Mouse (Mus musculus) left cerebral cortex, adult 11 months (tissue): ENCODE measurements around the gene Fam196b.

ENCODE experiments used
- DNase-seq: peaks from one replicate; pipeline ENCODE4 v3.0.0; 2022; ENCODE audit warnings: low spot score

The Fam196b gene

GRCm38 (mm10) chr11:34332344-34333031 is 17.9 kb downstream of the Fam196b start:
- DNase-seq, result no peak

DNA sequence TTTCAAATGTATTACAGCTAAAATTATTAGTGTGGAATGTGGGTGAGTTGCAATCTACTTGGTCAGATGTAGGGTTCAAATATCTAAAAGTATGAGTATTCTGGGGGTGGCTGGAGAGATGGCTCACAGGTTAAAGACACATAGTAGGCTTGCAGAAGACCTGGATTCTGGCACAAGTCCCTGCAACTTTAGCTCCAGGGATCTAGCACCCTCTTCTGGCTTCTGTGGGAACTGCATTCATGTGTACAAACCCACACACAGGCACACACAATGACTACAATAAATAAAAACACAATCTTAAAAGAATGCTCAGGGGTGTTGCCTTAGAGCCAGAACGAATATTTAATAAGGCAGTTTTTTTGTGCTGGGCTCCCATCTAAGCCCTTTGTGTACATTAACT is 23.3 kb downstream of the Fam196b start:
- no peak for DNase-seq

DNA sequence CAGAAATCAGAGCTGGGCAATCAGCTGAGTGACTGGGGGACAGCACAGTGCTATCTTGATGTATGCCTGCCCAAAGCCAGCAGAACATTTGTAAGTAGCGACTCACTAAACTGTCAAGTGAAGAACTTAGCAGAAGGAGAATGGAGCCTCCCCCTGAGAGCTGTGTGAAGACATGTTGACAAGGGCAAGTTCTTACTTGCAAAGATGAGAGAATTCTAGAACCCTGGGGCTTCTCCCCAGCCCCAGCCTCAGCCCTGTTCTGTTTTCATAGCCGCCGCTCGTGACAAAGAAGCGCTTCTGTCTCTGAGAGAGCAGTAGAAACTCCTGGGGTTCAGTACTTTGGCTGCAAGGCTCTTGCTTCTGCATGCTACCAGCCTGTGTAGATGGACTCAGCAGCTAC is 25.1 kb downstream of the Fam196b start:
- DNase-seq, result no peak

DNA sequence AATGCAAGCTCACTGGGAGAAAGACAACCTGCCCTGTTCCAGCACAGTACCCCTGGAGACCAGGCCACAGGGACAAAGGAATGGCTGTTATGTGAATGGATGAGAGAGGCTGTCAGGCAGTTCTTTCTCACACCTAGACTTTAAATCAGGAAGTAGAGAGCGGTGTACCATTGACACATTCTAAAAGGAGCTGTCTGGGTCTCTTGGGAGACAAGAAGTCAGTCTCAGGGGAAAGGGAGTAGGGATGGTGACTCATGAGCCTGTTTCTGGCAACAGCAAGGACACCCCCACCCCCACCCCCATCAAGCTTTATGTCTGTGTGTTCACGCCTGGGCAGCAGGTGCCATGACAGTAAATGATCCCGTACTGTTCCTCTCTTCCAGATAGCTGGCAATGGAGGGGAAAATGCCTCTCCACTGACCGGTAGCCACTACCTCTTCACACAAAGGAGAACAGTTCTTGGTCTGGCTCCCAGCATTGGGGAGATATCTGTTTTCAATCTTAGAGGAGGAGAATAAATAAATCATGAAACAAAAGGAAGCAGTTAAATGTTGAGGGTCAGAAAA is 29.2 kb downstream of the Fam196b start:
- no peak for DNase-seq

- no peak for DNase-seq
These were observed 29.7 kb downstream of the Fam196b start for GRCm38 (mm10) chr11:34344310-34344709.

DNA sequence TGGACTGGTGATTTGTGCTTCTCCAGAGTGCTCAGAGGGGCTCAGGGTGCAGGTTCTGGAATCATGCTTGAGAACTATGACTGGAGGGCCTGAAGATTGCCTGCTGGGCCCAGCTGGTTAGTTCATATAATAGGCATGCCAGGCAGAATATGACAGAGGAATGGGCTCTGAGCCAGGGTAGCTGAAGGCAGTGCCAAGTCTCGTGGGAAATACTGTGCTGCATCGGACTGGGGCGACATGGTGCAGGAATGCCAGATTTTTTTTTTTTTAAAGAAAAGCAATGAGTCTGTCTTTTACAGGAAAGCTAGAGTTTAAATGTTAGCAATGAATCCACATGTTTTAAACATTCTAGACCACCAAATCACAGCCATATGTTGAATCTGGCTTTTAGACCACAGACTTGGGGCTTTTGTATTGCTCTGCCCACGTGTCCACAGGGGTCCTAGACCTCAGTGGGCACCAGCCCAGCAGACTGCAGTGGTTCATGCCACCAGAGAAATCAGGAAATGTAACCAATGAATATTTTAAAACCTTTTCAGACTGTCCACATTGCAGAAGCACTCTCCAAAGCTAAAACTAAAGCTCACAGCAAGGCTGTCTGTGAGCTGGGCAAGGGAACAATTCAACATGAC is 33.8 kb downstream of the Fam196b start:
- DNase-seq, result peak; percentile 7

DNA sequence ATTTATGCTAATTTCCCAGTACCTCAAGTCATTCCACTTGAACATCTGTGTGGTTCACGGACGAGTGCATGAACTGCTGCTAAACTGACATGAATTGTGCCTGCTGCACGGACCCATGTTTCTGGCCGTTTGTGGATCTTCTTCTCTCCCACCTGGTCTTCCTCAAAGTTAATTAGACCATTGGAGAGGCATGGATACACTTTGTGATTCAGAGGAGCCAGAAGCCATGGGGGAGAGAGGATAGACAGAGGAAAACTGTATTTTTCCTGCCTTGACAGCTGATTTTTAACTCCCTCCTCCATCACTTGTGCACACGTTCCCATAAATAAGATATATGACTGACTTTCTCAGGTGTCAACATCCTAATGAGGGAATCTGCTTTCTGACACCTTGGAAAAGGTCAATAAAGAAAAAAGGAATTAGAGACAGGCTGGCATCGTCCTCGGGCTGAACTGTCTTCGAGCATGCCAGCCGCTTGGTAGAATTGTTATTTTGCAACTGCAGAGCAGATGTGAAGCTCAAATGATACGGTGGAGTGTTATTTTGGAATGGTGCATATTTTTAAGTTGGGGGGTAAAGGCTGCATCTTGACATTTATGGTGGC is 34.9 kb downstream of the Fam196b start:
- DNase-seq, result no peak

GRCm38 (mm10) chr11:34355406-34355805 is 40.8 kb downstream of the Fam196b start:
- no peak for DNase-seq

DNA sequence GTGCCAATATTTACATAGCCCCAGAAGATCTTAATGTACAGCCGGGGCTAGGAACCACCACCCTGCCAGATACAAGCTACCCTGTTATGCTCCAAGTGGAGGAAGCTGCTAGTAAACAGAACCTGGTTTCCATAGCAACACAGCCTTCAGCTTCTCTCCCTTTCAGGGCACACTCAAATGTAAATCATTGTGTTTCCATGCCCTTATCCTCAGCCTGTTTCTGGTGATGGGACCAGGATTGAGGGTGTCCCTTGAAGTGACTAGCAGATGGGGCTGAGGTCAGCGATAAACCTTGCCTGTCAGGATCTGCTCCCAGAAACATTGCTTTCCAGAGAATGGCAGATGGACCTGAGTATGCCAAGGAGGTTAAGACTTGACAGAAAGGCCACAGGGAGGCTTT is 41.5 kb downstream of the Fam196b start:
- DNase-seq, result no peak

DNA sequence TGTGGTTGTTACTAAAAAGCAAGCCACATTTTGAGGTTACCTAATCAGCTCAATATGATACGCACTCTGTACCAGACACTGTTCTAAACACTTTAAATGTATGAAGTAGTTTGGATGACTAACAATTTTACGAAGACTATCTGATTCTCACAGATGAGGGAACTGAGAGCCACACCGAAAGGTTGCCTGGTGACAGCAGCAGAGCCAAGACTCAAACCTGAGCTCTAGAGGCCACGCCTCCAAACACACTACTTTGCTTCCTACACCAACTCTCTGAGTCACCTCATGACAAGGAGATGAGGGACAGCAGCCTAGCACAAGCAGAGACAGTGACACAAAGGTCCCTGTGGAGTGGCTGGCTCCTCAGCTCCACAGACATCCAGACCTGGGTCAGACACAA is 57.6 kb downstream of the Fam196b start:
- DNase-seq, result no peak

DNA sequence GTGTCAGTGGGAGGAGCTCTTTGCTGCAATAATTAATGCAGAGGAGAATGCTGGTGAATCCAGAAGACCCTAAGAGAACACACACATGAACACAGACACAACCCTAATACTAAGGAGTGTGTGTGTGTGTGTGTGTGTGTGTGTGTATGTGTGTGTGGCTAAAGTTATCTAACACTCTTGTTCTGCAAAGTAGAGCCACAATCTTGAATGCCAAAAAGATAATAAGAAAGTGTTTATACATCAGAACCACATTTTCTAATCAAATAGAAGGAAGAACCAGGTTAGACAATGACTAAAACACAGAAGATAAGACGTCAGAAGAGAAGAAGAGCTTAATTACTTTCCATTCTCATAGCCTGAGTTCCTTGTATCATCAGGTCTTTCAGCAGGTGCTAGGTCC is 60.9 kb downstream of the Fam196b start:
- DNase-seq, result no peak

DNA sequence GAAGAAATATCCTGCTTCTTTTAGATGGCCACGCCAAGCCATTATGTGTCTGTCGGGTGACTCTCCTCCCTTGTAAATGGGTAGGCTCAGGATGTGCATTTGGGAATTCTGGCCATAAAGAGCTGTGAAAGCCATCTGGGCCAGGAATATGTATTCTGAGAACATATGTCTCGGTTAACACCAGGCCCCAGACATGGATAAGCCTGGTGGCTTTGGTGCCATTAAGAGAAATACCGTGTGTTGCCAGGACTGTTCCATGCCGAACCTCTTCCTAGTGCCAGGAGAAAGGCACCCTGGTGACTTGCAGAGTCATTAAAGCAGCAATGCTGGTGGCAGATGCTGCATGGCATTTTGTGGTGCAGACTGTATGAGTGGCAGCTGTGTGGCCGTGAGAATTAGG is 63.0 kb downstream of the Fam196b start:
- no peak for DNase-seq

GRCm38 (mm10) chr11:34383501-34383900 is 68.9 kb downstream of the Fam196b start:
- no peak for DNase-seq

DNA sequence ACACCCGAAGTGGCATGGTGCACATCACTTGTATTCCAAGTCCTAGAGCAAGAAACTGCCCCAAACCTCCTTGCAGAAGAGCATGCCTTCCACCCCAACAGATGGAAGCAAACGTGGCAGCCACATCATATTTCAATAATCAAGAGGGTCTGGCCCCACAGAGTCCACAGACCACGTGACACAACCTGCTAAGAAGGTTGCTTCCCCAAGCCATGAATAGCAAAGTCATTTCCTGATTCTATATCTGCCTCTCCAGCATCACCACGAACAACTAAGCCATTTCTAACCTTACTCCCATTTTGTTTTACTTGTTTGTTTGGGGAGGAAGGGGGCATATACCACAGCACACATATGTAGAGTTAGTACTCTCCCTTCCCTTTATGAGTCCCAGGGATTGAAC is 69.6 kb downstream of the Fam196b start:
- no peak for DNase-seq

DNA sequence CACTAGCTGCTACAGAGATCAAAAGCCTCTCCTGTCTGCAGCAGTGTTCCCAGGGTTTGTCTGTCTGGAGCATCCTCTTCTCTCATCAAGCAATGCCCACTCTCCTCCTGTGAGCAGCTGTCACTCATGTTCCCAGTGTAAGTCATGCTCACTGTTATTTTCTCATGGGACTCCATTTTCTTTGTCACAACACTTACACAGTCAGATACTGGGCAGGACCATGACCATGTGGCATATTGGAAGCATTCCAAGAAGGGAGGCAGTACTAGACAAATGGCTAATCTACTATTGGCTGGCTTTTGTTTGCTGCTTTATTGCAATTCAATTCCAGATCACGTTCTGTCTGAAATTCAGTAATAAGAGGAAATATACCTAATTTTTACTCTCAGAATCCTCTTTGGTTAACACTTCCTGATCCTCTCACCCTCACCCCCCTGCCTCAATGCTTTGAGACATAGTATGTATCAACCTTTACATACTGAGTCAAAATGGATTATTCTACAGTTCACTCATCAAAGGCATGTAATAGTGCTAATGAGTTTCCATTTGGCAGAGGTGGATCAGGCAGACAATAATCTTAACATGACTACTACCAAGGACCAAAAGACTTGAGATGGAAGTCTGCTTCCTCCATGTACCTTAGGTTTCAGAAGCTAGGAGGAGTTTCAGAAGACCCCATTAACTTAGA is 70.5 kb downstream of the Fam196b start:
- DNase-seq, result no peak

DNA sequence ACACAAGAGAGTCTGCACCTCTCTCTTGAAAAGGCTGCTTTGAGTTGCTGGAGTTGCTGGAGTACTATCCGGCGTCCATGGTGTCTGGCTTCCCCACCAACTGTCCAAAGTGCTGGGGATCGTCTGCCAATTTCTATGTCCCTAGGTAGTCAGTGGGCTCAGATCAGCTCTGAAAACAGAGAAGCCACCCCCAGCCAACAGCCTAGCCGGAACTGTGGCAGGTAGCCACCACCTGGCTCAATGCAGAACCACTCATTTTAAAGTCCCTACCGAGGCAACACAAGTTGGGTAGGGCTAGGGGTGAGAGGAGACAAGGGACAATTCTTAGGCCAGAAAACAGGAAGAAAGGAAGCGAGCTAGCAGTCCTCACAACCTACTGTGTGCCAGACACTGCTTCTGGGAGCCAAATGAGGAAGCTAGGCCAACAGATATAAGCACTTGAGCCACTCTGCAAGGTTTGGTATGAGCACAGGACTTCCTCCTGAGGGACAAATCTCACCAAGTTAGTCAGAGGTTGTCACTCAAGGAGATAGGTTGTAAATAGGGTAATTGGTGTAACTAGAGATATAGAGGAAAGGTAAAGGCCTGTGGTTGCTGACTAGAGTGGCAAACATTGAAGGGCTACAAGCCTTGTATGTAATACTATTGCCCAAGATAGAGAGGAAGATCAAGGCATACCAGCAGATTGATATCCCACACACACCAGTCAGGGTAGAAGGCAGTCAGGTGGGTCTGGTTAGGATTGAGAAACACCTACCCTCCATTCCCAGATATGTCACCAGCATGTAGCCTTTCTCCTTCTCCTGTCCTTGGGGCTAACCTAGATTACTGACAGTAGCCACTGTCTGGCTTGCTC is 74.9 kb downstream of the Fam196b start:
- no peak for DNase-seq

DNA sequence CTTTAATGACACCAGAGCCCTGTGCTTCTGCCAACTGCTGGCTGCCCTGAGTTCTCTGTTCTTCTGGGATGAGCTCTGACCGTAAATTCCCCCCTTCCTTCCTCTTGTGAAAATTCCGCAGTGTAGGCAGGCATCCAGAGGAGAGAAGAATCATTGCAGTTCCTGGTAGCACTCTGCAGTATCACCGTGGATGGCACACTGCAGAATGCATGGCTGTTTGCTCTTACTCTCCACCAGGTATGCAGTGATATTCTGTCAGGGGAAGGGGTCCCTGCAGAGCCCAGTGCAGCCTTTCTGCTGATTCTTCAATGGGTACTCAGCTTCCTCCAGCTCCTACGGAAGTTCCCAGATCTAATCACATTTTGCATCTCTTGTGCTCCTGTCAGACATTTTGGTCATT is 77.5 kb downstream of the Fam196b start:
- no peak for DNase-seq

DNA sequence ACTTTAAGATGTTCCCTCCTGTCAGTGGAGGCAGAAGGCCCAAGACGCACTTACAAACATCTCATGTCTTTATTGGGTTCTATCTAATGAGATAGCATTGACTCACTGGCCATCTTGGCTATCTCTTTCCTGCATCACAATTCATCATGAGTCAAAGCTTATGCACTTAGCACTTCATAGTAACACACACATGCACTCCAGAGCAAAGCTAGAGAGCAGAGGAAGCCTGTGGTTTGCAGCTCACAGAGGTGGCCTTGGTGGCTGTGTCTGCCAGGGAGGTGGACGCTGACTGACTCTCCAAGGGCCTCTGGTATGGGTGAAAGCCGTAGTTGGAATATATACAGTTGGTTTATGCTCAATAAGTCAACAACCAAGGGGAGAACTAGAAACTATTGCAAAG is 81.2 kb downstream of the Fam196b start:
- DNase-seq, result no peak

DNA sequence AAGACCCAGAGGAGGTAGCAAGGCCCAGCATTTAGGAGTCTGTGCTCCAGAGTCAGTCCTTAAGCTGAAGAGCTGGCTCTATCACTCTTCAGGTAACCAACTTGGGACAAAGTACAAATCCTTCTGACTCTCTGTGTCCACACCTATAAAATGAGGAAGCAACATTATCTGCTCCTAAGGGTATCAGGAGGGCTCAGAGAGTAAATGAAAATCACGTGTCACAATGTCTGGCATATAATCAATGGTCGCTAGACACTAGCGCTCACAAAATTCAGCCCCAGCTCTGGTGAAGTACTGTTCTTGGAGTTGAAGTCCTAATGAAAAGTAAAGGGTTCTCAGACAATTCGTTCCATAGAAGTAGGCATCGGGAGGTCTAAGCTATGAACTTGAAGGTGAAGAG is 83.0 kb downstream of the Fam196b start:
- no peak for DNase-seq

DNA sequence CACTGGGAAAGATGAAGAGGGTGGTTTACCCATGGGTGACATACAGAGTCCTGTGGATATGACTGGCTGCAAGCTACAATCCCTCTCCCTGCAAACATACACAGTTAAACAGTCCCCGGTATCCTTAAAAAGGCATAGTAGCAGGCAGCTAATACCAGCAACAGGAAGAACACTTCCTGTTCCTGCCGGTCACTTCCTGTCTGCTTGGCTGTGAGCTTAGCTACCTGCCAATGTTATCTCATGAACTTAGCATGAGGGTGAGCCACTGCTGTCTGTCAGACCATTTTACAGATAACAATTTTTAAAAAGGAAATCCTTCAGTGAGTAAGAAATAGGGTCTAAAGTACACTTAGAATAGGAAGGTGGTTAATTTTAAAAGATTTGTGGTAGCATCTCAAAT is 83.9 kb downstream of the Fam196b start:
- no peak for DNase-seq

- no peak for DNase-seq
These were observed 86.7 kb downstream of the Fam196b start for GRCm38 (mm10) chr11:34401343-34401742.

DNA sequence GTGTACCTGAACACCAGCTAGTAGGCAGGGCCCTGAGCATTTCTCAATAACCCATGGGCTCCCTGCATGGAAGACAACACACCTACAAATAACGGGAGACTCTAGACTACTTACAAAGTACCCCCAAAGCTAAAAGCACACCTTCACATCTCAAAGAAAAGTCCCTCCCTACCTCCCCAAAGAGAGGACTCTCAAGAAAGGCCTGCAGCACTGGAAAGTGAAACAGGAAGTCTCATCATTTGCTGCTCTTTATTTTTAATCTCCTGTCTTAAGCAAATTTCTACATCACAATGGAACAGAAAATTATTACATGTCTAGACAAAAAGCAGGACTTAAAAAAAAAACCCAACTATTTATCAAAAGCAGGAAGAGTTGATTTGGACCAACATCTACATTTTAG is 90.7 kb downstream of the Fam196b start:
- no peak for DNase-seq
